Mouse (Mus musculus) bone marrow, adult 2 months (tissue): ENCODE measurements around the gene Ptcd2.

Experiments
- CTCF ChIP-seq: fragments of 200-500 bp; IDR thresholded peaks from 2 replicates; pipeline ENCODE4 v1.5.1; 2011; ENCODE audit warnings: low read length, control low read depth; ENCODE audit not compliant: control insufficient read depth, insufficient read depth
- POLR2A ChIP-seq: fragments of 200-500 bp; IDR thresholded peaks from 2 replicates; pipeline ENCODE4 v1.6.1; 2011; ENCODE audit warnings: low read depth, mild to moderate bottlenecking, control low read depth, low read length, borderline replicate concordance; ENCODE audit not compliant: control insufficient read depth

GRCm38 (mm10) chr13:99317058-99317457 is 27.4 kb downstream of the Ptcd2 start:
- no peak for TF ChIP-seq POLR2A
- no peak for TF ChIP-seq CTCF
